Mouse (Mus musculus) intestine, postnatal 0 days (tissue): Measurements from ENCODE around the gene Frmpd4. TPM values are rescaled to one million over a fixed set of nuclear protein-coding genes. Genes with fewer than 3 reads are reported as not detected.
A peak's percentile ranks its signal among the peaks of the same experiment; 100 is the strongest.

Source experiments
- ATAC-seq: fragments of 200-750 bp; cut with Nextera tagmentation; 2 replicates; pipeline ENCODE4 v1.8.0; 2017; ENCODE audit warnings: mild to moderate bottlenecking, moderate TSS enrichment, moderate library complexity
- H3K27ac ChIP-seq: fragments of 300-500 bp; sonication (generic); 2 replicates; pipeline ENCODE4 v1.5.1; 2014; ENCODE audit warnings: mild to moderate bottlenecking, low read depth, low read length, moderate library complexity
- H3K27me3 ChIP-seq: fragments of 300-500 bp; sonication (generic); replicated peaks from 2 replicates; pipeline ENCODE4 v1.6.1; 2014; ENCODE audit warnings: low read length, mixed read lengths; ENCODE audit not compliant: control insufficient read depth, insufficient read depth
- H3K36me3 ChIP-seq: fragments of 300-500 bp; sonication (generic); 2 replicates; pipeline ENCODE4 v1.6.1; 2014; ENCODE audit warnings: mild to moderate bottlenecking, moderate library complexity; ENCODE audit not compliant: control insufficient read depth, insufficient read depth
- H3K4me1 ChIP-seq: fragments of 300-500 bp; sonication (generic); replicated peaks from 2 replicates; pipeline ENCODE4 v1.6.1; 2014; ENCODE audit warnings: antibody characterized with exemption, low read length, mixed read lengths; ENCODE audit not compliant: control insufficient read depth, insufficient read depth
- H3K4me2 ChIP-seq: fragments of 300-500 bp; sonication (generic); replicated peaks from 2 replicates; pipeline ENCODE4 v1.6.1; 2014; ENCODE audit warnings: low read depth, mild to moderate bottlenecking, moderate library complexity
- H3K4me3 ChIP-seq: fragments of 300-500 bp; sonication (generic); 2 replicates; pipeline ENCODE4 v1.5.1; 2014; ENCODE audit warnings: low read depth, low read length
- H3K9ac ChIP-seq: fragments of 300-500 bp; sonication (generic); 2 replicates; pipeline ENCODE4 v1.6.1; 2014; ENCODE audit warnings: mild to moderate bottlenecking, low read depth, low read length
- H3K9me3 ChIP-seq: fragments of 300-500 bp; sonication (generic); 2 replicates; pipeline ENCODE4 v1.6.1; 2016; ENCODE audit warnings: mixed run types; ENCODE audit not compliant: control insufficient read depth
- CTCF ChIP-seq: sonication (generic); IDR thresholded peaks from 2 replicates; pipeline ENCODE4 v1.5.1; 2016; ENCODE audit warnings: low read depth, mild to moderate bottlenecking, control low read depth, antibody characterized with exemption, moderate library complexity
- WGBS: fragments of 180-500 bp; shearing (Covaris S2); extraction: QIAGEN DNeasy Blood & Tissue Kit; methylation state at CpG from one replicate; pipeline ENCODE4 v1.1.7; 2014; 5-methylcytosine and 5-hydroxymethylcytosine counted together
- polyA plus RNA-seq: library from polyadenylated mRNA; unstranded; fragments of >200 nt; fragmentation: Nextera tagmentation; extraction: Ambion mirVana; gene quantifications from 2 replicates; pipeline ENCODE4 v1.2.1, GENCODE M21; 2015

Frmpd4 gene
- polyA plus RNA-seq, 1 experiment from 2014 or later, result 0.09 TPM

GRCm38 (mm10) chrX:168431206-168431605 lies 145.8 kb downstream of the Frmpd4 start:
- 89% methylated on average over 1 of the region's 1 CpGs for WGBS
- no peak overlapping the region for H3K27ac ChIP-seq
- no peak for TF ChIP-seq CTCF
- no peaks in the 10 kb centered on the region for H3K4me1 ChIP-seq
- H3K4me2 ChIP-seq, result no peak overlapping the region
- no peaks in the 10 kb centered on the region for H3K27me3 ChIP-seq
- no peaks in the 10 kb centered on the region for H3K9me3 ChIP-seq
- H3K9ac ChIP-seq, result no peak overlapping the region
- ATAC-seq, result no peak
- H3K4me3 ChIP-seq, result no peak overlapping the region
- H3K36me3 ChIP-seq, result no peaks in the 10 kb centered on the region

GRCm38 (mm10) chrX:168429814-168430213 lies 147.2 kb downstream of the Frmpd4 start:
- Histone ChIP-seq H3K4me3 (no peak overlapping the region), H3K9me3 (no peaks in the 10 kb centered on the region), H3K36me3 (no peaks in the 10 kb centered on the region), H3K4me1 (no peaks in the 10 kb centered on the region), H3K27ac (no peak overlapping the region), H3K9ac (no peak overlapping the region), H3K4me2 (no peak overlapping the region), H3K27me3 (no peaks in the 10 kb centered on the region)
- ATAC-seq, result no peak
- WGBS, result 92% methylated on average over 4 of the region's 4 CpGs
- no peak for TF ChIP-seq CTCF

GRCm38 (mm10) chrX:168415403-168415802 lies 161.6 kb downstream of the Frmpd4 start:
- 35% methylated on average over 3 of the region's 3 CpGs for WGBS
- H3K9me3 ChIP-seq, result no peaks in the 10 kb centered on the region
- no peaks in the 10 kb centered on the region for H3K4me1 ChIP-seq
- no peak overlapping the region for H3K27ac ChIP-seq
- no peaks in the 10 kb centered on the region for H3K27me3 ChIP-seq
- peak; percentile 55 for TF ChIP-seq CTCF
- H3K4me3 ChIP-seq, result no peak overlapping the region
- no peak for ATAC-seq
- H3K36me3 ChIP-seq, result no peaks in the 10 kb centered on the region
- no peak overlapping the region for H3K9ac ChIP-seq
- H3K4me2 ChIP-seq, result no peak overlapping the region

GRCm38 (mm10) chrX:168403512-168403911 lies 173.5 kb downstream of the Frmpd4 start:
- WGBS, result 91% methylated on average over 2 of the region's 2 CpGs
- H3K9me3 ChIP-seq, result no peaks in the 10 kb centered on the region
- H3K27me3 ChIP-seq, result no peaks in the 10 kb centered on the region
- no peak overlapping the region for H3K9ac ChIP-seq
- H3K4me3 ChIP-seq, result no peak overlapping the region
- H3K4me2 ChIP-seq, result no peak overlapping the region
- no peak for ATAC-seq
- TF ChIP-seq CTCF, result no peak
- H3K36me3 ChIP-seq, result no peaks in the 10 kb centered on the region
- H3K27ac ChIP-seq, result no peak overlapping the region
- no peaks in the 10 kb centered on the region for H3K4me1 ChIP-seq

DNA sequence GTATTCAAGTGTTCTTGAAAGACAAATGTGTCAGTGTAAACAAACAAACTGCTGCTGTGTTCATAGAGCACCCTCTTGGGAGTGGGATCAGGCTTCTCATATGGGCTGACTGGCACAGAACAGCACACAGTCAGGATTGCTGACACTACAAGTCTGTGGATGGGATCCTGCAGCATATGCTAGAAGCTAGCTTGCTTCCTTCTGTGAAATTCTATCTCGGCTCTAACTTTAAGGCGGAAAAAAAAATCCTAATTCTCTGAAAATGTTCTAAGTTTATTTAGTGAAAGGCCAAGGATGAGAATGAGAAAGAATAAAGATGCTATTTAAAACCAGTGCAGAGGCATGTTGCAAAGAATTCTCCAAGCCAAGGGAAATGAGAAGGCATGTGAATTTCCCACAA lies 226.6 kb downstream of the Frmpd4 start:
- Histone ChIP-seq H3K27me3 (no peaks in the 10 kb centered on the region), H3K9ac (no peak overlapping the region), H3K27ac (no peak overlapping the region), H3K36me3 (no peaks in the 10 kb centered on the region), H3K4me1 (no peaks in the 10 kb centered on the region), H3K4me2 (no peak overlapping the region), H3K4me3 (no peak overlapping the region), H3K9me3 (no peaks in the 10 kb centered on the region)
- WGBS, result 89% methylated on average over 2 of the region's 2 CpGs
- no peak for ATAC-seq
- no peak for TF ChIP-seq CTCF

GRCm38 (mm10) chrX:168349320-168350225 lies 227.5 kb downstream of the Frmpd4 start:
- no peak for ATAC-seq
- 61% methylated on average over 5 of the region's 5 CpGs for WGBS
- Histone ChIP-seq H3K27ac (no peak overlapping the region), H3K9me3 (no peaks in the 10 kb centered on the region), H3K36me3 (no peaks in the 10 kb centered on the region), H3K4me1 (no peaks in the 10 kb centered on the region), H3K27me3 (no peaks in the 10 kb centered on the region), H3K9ac (no peak overlapping the region), H3K4me3 (no peak overlapping the region), H3K4me2 (no peak overlapping the region)
- no peak for TF ChIP-seq CTCF
